Mouse (Mus musculus) central nervous system, embryonic 11.5 days (tissue): Measurements from ENCODE around the gene Zmym2. TPM values are rescaled to one million over a fixed set of nuclear protein-coding genes. Genes with fewer than 3 reads are reported as not detected.

ENCODE experiments used
- polyA plus RNA-seq: library from polyadenylated mRNA; depleted of rRNA; stranded (reverse); fragments of >200 nt; gene quantifications from 2 replicates; pipeline ENCODE4 v1.2.3, GENCODE M21; 2012; rRNA removed

Gene Zmym2
- 50.8 and 96.4 TPM in 2 replicates for polyA plus RNA-seq

DNA sequence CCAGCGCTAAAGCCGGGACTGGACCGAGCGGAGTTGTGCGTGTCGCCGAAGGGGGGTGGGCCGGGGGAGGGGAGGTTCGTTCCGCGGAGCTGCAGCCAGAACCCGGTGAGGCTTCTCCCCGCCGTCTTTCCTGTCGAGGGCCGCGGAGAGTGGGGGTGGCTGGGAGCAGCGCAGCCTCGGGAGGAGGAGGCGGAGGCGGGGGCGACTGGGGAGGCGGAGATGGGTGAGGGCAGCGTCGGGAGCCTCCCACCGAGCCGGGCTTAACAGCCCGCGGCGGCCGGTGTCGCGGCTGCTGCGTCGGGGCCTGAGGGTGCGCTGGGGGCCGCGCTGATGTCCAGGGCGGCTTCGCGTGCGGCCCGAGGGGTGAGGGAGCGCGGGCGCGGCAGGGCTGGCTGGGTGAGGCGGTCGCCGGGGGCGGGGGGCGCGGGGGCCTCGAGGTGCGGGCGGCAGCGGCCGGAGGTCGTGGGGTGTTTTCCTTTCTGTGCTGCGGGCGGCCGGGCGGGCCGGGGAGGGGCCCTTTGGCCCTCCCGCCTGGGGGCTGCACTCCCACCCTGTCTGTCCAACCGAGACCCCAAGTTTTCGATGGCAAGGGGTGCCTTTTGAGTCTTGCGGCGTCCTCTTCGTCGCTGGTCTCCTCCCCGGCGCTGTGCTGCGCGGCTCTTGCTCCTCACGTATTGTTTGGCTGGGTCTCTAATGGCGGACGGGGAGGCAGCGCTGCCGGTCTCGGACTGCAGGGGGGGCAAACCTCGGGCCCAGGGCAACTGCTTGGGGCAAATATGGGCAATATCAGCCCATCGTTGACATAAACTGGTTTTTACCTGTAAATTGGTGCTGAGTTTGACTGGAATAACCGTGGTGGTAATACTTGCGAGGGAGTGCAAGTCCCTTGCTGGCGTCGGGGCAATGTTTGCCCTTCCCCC is at the start of gene Zmym2:
Gene Zmym2 (plus strand): TSS at position 60 of the 920 bp plus-strand sequence.

Other genes with a start within 250 kb of the Zmym2 start
- 44.6 and 52.3 TPM in 2 replicates for gene Mphosph8, start 218.4 kb upstream of the Zmym2 start, polyA plus RNA-seq
- 70.3 and 159 TPM in 2 replicates for gene Pspc1, start 108.3 kb upstream of the Zmym2 start, polyA plus RNA-seq
- 26.2 and 40.9 TPM in 2 replicates for gene Zmym5, start 74.9 kb upstream of the Zmym2 start, polyA plus RNA-seq
- 0.36 and 0.45 TPM in 2 replicates for gene Gja3, start 171.4 kb downstream of the Zmym2 start, polyA plus RNA-seq
- gene Gjb2, start 218.0 kb downstream of the Zmym2 start, polyA plus RNA-seq = 3.6 and 7.9 TPM in 2 replicates
- gene Gm4491, start 229.2 kb downstream of the Zmym2 start, polyA plus RNA-seq = not detected in 2 replicates
- gene Gjb6, start 247.0 kb downstream of the Zmym2 start, polyA plus RNA-seq = 2.7 and 5.2 TPM in 2 replicates